Mouse (Mus musculus) testis, adult 2 months (tissue): ENCODE results near the gene Bcl2. TPM values are rescaled to one million over a fixed set of nuclear protein-coding genes. Genes with fewer than 3 reads are reported as not detected.

Source experiments
- H3K27ac ChIP-seq: fragments of 200-500 bp; 2 replicates; pipeline ENCODE4 v1.5.1; 2012; ENCODE audit warnings: low read depth, low read length; ENCODE audit not compliant: control insufficient read depth, insufficient read depth
- H3K27me3 ChIP-seq: fragments of 200-500 bp; 2 replicates; pipeline ENCODE4 v1.6.1; 2012; ENCODE audit warnings: mild to moderate bottlenecking, low read length, moderate library complexity; ENCODE audit not compliant: control insufficient read depth, insufficient read depth
- H3K36me3 ChIP-seq: fragments of 200-500 bp; 2 replicates; pipeline ENCODE4 v1.6.1; 2012; ENCODE audit warnings: mild to moderate bottlenecking, low read length; ENCODE audit not compliant: control insufficient read depth, insufficient read depth
- H3K4me1 ChIP-seq: fragments of 200-500 bp; 2 replicates; pipeline ENCODE4 v1.6.1; 2012; ENCODE audit warnings: low read length; ENCODE audit not compliant: control insufficient read depth, insufficient read depth
- H3K4me3 ChIP-seq: fragments of 200-500 bp; 2 replicates; pipeline ENCODE4 v1.5.1; 2012; ENCODE audit warnings: low read depth, mild to moderate bottlenecking, low read length, moderate library complexity, mixed read lengths; ENCODE audit not compliant: control insufficient read depth
- CTCF ChIP-seq: fragments of 200-500 bp; IDR thresholded peaks from 2 replicates; pipeline ENCODE4 v1.5.1; 2012; ENCODE audit warnings: low read depth, mild to moderate bottlenecking, inconsistent platforms, low read length, moderate library complexity; ENCODE audit not compliant: control insufficient read depth, insufficient read depth, insufficient replicate concordance
- POLR2A ChIP-seq: fragments of 200-500 bp; IDR thresholded peaks from 2 replicates; pipeline ENCODE4 v1.6.1; 2012; ENCODE audit warnings: low read depth, mild to moderate bottlenecking, inconsistent platforms, low read length, moderate library complexity; ENCODE audit not compliant: control insufficient read depth
- polyA plus RNA-seq: library from polyadenylated mRNA; depleted of rRNA; stranded (reverse); fragments of >200 nt; gene quantifications from 2 replicates; pipeline ENCODE4 v1.2.3, GENCODE M21; 2012

The Bcl2 gene
- polyA plus RNA-seq, 1 experiment = 0.11 TPM

GRCm38 (mm10) chr1:106696472-106696871, 17.6 kb downstream of the Bcl2 start:
- no peak for TF ChIP-seq POLR2A
- TF ChIP-seq CTCF = no peak
- H3K27ac ChIP-seq = no peak overlapping the region
- no peaks in the 10 kb centered on the region for H3K4me1 ChIP-seq
- H3K4me3 ChIP-seq = no peak overlapping the region
- no peaks in the 10 kb centered on the region for H3K27me3 ChIP-seq
- no peaks in the 10 kb centered on the region for H3K36me3 ChIP-seq

DNA sequence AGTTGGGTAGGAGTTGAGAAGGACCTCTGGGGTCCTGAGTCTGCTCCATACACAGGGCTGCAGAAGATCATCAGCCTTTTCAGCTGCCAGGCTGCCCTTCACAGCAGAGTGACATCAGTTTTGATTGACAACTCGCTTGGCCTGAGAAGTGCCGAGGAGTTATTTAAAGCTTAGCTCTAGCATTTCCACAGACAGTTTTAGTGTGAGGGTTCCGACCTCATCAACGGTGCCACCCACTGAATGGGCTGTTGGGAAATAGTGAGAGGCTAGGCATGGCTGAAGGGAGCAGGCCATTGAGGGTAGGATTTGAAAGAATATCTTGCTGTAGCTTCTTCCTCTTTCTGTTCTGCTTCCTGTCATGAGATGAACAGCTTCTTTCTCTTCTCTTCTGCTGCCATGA, 18.4 kb downstream of the Bcl2 start:
- TF ChIP-seq CTCF (no peak), POLR2A (no peak)
- H3K27ac ChIP-seq = no peak overlapping the region
- no peak overlapping the region for H3K4me3 ChIP-seq
- H3K36me3 ChIP-seq = no peaks in the 10 kb centered on the region
- no peaks in the 10 kb centered on the region for H3K4me1 ChIP-seq
- no peaks in the 10 kb centered on the region for H3K27me3 ChIP-seq

- Histone ChIP-seq H3K4me1 (no peaks in the 10 kb centered on the region), H3K36me3 (no peaks in the 10 kb centered on the region), H3K4me3 (no peak overlapping the region), H3K27me3 (no peaks in the 10 kb centered on the region), H3K27ac (no peak overlapping the region)
- no peak for TF ChIP-seq POLR2A
- no peak for TF ChIP-seq CTCF
These were observed 19.8 kb downstream of the Bcl2 start for GRCm38 (mm10) chr1:106694316-106694715.

- Histone ChIP-seq H3K4me3 (no peak overlapping the region), H3K27me3 (no peaks in the 10 kb centered on the region), H3K4me1 (no peaks in the 10 kb centered on the region), H3K27ac (no peak overlapping the region), H3K36me3 (no peaks in the 10 kb centered on the region)
- TF ChIP-seq CTCF = no peak
- no peak for TF ChIP-seq POLR2A
These were observed 21.5 kb downstream of the Bcl2 start for GRCm38 (mm10) chr1:106692599-106692998.

DNA sequence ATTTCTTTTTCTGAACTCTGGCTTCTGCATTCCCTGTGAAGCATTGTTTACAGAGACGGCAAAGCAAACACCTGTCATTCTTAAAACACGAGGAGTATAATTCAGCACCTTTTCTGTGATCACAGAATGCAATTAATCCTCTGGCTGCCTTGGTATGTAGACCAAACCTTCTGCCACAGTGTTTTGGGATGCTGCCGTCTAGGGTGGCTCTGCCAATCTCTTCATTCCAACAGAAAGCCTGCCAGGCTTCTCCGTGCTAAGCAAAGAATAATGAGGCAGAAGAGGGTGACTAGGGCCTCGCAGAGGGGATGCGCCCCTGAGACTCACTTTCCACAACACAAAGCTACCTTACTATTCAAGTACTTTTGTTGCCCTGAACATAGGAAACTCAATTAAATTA, 23.2 kb downstream of the Bcl2 start:
- H3K27ac ChIP-seq = no peak overlapping the region
- no peaks in the 10 kb centered on the region for H3K36me3 ChIP-seq
- H3K4me3 ChIP-seq = no peak overlapping the region
- TF ChIP-seq CTCF (no peak), POLR2A (no peak)
- H3K27me3 ChIP-seq = no peaks in the 10 kb centered on the region
- peaks cover 4% of the 10 kb centered on the region for H3K4me1 ChIP-seq

GRCm38 (mm10) chr1:106688161-106688516, 25.9 kb downstream of the Bcl2 start:
- no peak overlapping the region for H3K4me3 ChIP-seq
- TF ChIP-seq CTCF (no peak), POLR2A (no peak)
- peaks cover 4% of the 10 kb centered on the region for H3K4me1 ChIP-seq
- no peaks in the 10 kb centered on the region for H3K36me3 ChIP-seq
- H3K27me3 ChIP-seq = no peaks in the 10 kb centered on the region
- H3K27ac ChIP-seq = no peak overlapping the region

DNA sequence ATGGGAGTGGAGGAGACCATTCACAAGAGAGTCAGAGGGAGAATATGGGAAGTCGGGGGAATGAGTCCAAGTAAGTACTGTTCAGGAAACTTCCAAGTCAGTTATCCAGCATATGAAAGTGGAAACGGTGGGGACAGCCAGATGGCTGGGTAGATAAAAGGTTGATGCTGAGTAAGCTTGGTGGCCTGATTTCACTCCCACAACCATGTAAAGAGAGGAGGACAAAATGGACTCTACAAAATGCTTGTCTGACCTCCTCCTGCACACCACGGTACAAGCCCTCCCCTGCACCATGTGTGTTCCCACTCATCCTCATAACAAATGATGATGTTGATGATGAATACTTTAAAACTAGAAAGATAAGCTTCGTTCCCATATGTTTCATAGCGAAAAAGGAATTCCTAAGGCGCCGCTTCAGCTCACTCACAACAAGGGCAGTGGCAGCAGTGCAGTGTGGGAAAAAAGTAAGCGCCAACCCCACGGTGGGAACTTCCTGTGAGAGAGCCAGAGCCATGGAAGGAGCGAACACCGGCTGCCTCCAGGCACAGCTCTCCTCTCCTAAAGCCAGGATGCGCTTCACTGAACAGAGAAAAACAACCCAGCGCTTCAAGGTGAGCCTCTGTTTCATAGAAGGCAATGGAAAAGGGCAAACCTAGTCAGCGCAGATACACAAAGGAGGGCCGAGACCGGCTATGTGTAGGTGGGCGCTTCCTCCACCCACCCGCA, 26.5 kb downstream of the Bcl2 start:
- peaks cover 4% of the 10 kb centered on the region for H3K4me1 ChIP-seq
- H3K27me3 ChIP-seq = no peaks in the 10 kb centered on the region
- H3K4me3 ChIP-seq = peak overlapping the region; percentile 28
- TF ChIP-seq POLR2A (no peak), CTCF (no peak)
- H3K27ac ChIP-seq = no peak overlapping the region
- no peaks in the 10 kb centered on the region for H3K36me3 ChIP-seq

GRCm38 (mm10) chr1:106685702-106686101, 28.4 kb downstream of the Bcl2 start:
- no peak overlapping the region for H3K27ac ChIP-seq
- TF ChIP-seq CTCF (no peak), POLR2A (no peak)
- H3K36me3 ChIP-seq = no peaks in the 10 kb centered on the region
- peaks cover 4% of the 10 kb centered on the region for H3K4me1 ChIP-seq
- no peak overlapping the region for H3K4me3 ChIP-seq
- H3K27me3 ChIP-seq = no peaks in the 10 kb centered on the region

DNA sequence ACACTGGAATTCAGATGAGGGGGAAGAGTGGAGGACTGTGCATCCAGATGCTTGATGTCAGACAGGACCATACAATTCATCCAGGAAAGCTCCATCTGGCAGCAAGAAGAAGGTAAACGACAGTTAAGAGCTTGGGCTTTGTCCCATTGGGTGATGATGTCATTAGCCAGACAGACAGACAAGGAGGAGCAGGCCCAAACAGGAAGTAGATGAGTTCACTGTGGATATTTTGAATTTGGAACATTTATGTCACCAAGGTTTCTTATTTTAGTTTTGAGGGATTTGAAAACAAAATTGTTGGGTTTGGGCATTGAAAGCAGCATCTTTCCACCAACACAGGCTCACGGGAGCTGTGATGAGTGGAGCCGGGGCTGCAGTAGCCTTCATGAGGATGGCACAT, 29.5 kb downstream of the Bcl2 start:
- no peaks in the 10 kb centered on the region for H3K36me3 ChIP-seq
- H3K27me3 ChIP-seq = no peaks in the 10 kb centered on the region
- H3K4me1 ChIP-seq = peaks cover 4% of the 10 kb centered on the region
- TF ChIP-seq POLR2A (no peak), CTCF (no peak)
- H3K4me3 ChIP-seq = no peak overlapping the region
- no peak overlapping the region for H3K27ac ChIP-seq
